Mouse (Mus musculus) right cerebral cortex, postnatal 25 days (tissue): ENCODE measurements at regions not wholly inside any gene's neighbourhood (a gene's known extent, or its start where the extent isn't known, plus 50 kb on each side); places are given as distances from the start of the nearest gene placed in this dataset.
A peak's percentile ranks its signal among the peaks of the same experiment; 100 is the strongest.

Source experiments
- DNase-seq: peaks from one replicate; pipeline ENCODE4 v3.0.0; 2022

GRCm38 (mm10) chr13:102034484-102034883, 266.5 kb upstream of the Pik3r1 start:
- DNase-seq = peak; percentile 5

- peak; percentile 11 for DNase-seq
Measured at GRCm38 (mm10) chr13:102036001-102036400, 268.0 kb upstream of the Pik3r1 start.

GRCm38 (mm10) chr13:102036819-102037624, 269.0 kb upstream of the Pik3r1 start:
- DNase-seq = no peak

- no peak for DNase-seq
Measured at GRCm38 (mm10) chr13:102060213-102060612, 292.2 kb upstream of the Pik3r1 start.

- DNase-seq = no peak
Measured at GRCm38 (mm10) chr13:102064590-102065273, 296.7 kb upstream of the Pik3r1 start.

- no peak for DNase-seq
Measured at GRCm38 (mm10) chr13:102065274-102065640, 297.2 kb upstream of the Pik3r1 start.

- DNase-seq = no peak
Measured at GRCm38 (mm10) chr13:102065796-102066195, 297.8 kb upstream of the Pik3r1 start.

GRCm38 (mm10) chr13:102070740-102071139, 302.7 kb upstream of the Pik3r1 start:
- DNase-seq = no peak

GRCm38 (mm10) chr13:102072366-102072765, 304.3 kb upstream of the Pik3r1 start:
- DNase-seq = no peak

GRCm38 (mm10) chr13:102087766-102088165, 319.7 kb upstream of the Pik3r1 start:
- no peak for DNase-seq

- DNase-seq = no peak
Measured at GRCm38 (mm10) chr13:102089551-102089950, 321.5 kb upstream of the Pik3r1 start.

- DNase-seq = no peak
Measured at GRCm38 (mm10) chr13:102094193-102094592, 326.2 kb upstream of the Pik3r1 start.

GRCm38 (mm10) chr13:102103161-102103560, 335.1 kb upstream of the Pik3r1 start:
- no peak for DNase-seq

GRCm38 (mm10) chr13:102106188-102106587, 338.2 kb upstream of the Pik3r1 start:
- no peak for DNase-seq

GRCm38 (mm10) chr13:102108204-102108603, 340.2 kb upstream of the Pik3r1 start:
- no peak for DNase-seq

- DNase-seq = no peak
Measured at GRCm38 (mm10) chr13:102108916-102109315, 340.9 kb upstream of the Pik3r1 start.

- DNase-seq = no peak
Measured at GRCm38 (mm10) chr13:102113941-102114340, 345.9 kb upstream of the Pik3r1 start.

- no peak for DNase-seq
Measured at GRCm38 (mm10) chr13:102122341-102122740, 354.3 kb upstream of the Pik3r1 start.

- DNase-seq = no peak
Measured at GRCm38 (mm10) chr13:102127933-102128430, 360.0 kb upstream of the Pik3r1 start.

- DNase-seq = no peak
Measured at GRCm38 (mm10) chr13:102131459-102131858, 363.4 kb upstream of the Pik3r1 start.

GRCm38 (mm10) chr13:102132154-102132553, 364.1 kb upstream of the Pik3r1 start:
- DNase-seq = no peak

- no peak for DNase-seq
Measured at GRCm38 (mm10) chr13:102132696-102133095, 364.7 kb upstream of the Pik3r1 start.

GRCm38 (mm10) chr13:102135210-102135609, 367.2 kb upstream of the Pik3r1 start:
- no peak for DNase-seq

GRCm38 (mm10) chr13:102142986-102143385, 375.0 kb upstream of the Pik3r1 start:
- DNase-seq = no peak
